Comparison of ENCODE assay signal across 7 mouse cellular contexts in the genomic region with DNA sequence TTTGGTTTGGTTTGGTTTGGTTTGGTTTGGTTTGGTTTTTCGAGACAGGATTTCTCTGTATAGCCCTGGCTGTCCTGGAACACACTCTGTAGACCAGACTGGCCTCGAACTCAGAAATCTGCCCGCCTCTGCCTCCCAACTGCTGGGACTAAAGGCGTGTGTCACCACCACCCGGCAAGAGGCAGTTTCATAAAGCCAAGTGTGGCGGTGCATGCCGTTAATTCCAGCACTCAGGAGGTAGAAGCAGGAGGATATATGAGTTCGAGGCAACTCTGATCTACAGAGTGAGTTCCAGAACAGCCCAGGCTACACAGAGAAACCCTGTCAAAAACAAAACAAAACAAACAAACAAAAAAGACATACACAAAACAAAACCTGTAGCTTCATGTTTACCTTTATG. TPM values are rescaled to one million over a fixed set of nuclear protein-coding genes. Genes with fewer than 3 reads are reported as not detected.
DNase-seq lines count a peak whose midpoint lies in the region; ATAC-seq and TF ChIP-seq lines count a peak whose summit lies in the region.
"Not testable (repeated sequence)": the region's sequence is repeated elsewhere in the genome, so short reads cannot be mapped to it uniquely, and the experiment has no call there.

No protein-coding gene starts in this region.

- H3K27me3 ChIP-seq in embryonic facial prominence, embryonic 12.5 days; forebrain, embryonic 16.5 days (replicated peaks; ENCODE audit: control insufficient read depth, insufficient read depth, low read length); heart, postnatal 0 days (ENCODE audit: control insufficient read depth, insufficient read depth, low read length); intestine, embryonic 16.5 days (replicated peaks; ENCODE audit: control insufficient read depth, insufficient read depth, low read length); limb, embryonic 14.5 days (ENCODE audit: control insufficient read depth, insufficient read depth, low read length); lung, postnatal 0 days (replicated peaks; ENCODE audit: insufficient read depth, low read length); neural tube, embryonic 13.5 days: not testable (repeated sequence)

- not testable (repeated sequence) for TF ChIP-seq POLR2A in limb, embryonic 14.5 days (IDR thresholded peaks at IDR 0.05; ENCODE audit: borderline replicate concordance, extremely low read depth, insufficient read depth, insufficient read length)

- H3K36me3 ChIP-seq in embryonic facial prominence, embryonic 12.5 days; forebrain, embryonic 16.5 days (ENCODE audit: control insufficient read depth, insufficient read depth); heart, postnatal 0 days (replicated peaks; ENCODE audit: control insufficient read depth, insufficient read depth, low read length); intestine, embryonic 16.5 days (ENCODE audit: control insufficient read depth, insufficient read depth, low read length); limb, embryonic 14.5 days (ENCODE audit: control insufficient read depth, insufficient read depth, low read length); lung, postnatal 0 days (ENCODE audit: insufficient read depth, low read length); neural tube, embryonic 13.5 days: not testable (repeated sequence)

- 88% methylated on average over 8 of the region's 8 CpGs for WGBS in embryonic facial prominence, embryonic 12.5 days
- WGBS in forebrain, embryonic 16.5 days = 91% methylated on average over 8 of the region's 8 CpGs
- WGBS in heart, postnatal 0 days = 87% methylated on average over 8 of the region's 8 CpGs
- 93% methylated on average over 8 of the region's 8 CpGs for WGBS in intestine, embryonic 16.5 days
- WGBS in limb, embryonic 14.5 days = 91% methylated on average over 8 of the region's 8 CpGs
- WGBS in lung, postnatal 0 days = 87% methylated on average over 8 of the region's 8 CpGs
- 92% methylated on average over 8 of the region's 8 CpGs for WGBS in neural tube, embryonic 13.5 days

- H3K27ac ChIP-seq in embryonic facial prominence, embryonic 12.5 days; forebrain, embryonic 16.5 days (ENCODE audit: low read length); heart, postnatal 0 days (ENCODE audit: low read depth); intestine, embryonic 16.5 days (ENCODE audit: low read length); limb, embryonic 14.5 days (replicated peaks; ENCODE audit: low read depth, low read length); lung, postnatal 0 days (ENCODE audit: low read length); neural tube, embryonic 13.5 days (replicated peaks): not testable (repeated sequence)

- not testable (repeated sequence) for H3K9ac ChIP-seq in embryonic facial prominence, embryonic 12.5 days; forebrain, embryonic 16.5 days (replicated peaks; ENCODE audit: low read depth, low read length); heart, postnatal 0 days (replicated peaks; ENCODE audit: low read depth, low read length); intestine, embryonic 16.5 days (ENCODE audit: low read depth, low read length); limb, embryonic 14.5 days (ENCODE audit: low read depth, low read length, severe bottlenecking); lung, postnatal 0 days (replicated peaks; ENCODE audit: low read depth); neural tube, embryonic 13.5 days

- H3K4me2 ChIP-seq in embryonic facial prominence, embryonic 12.5 days (replicated peaks) = peak overlapping the region; percentile 69
- H3K4me2 ChIP-seq in forebrain, embryonic 16.5 days (ENCODE audit: low read length) = peak overlapping the region; percentile 84; the same call in 1 of the 2 replicates
- H3K4me2 ChIP-seq in heart, postnatal 0 days (ENCODE audit: low read depth, low read length) = peak overlapping the region; percentile 77
- peak overlapping the region; percentile 86 for H3K4me2 ChIP-seq in intestine, embryonic 16.5 days (ENCODE audit: low read depth, low read length)
- H3K4me2 ChIP-seq in limb, embryonic 14.5 days (replicated peaks; ENCODE audit: low read depth, low read length, severe bottlenecking) = peak overlapping the region; percentile 77
- H3K4me2 ChIP-seq in lung, postnatal 0 days (replicated peaks; ENCODE audit: low read depth, low read length) = not testable (repeated sequence)
- peak overlapping the region; percentile 72 for H3K4me2 ChIP-seq in neural tube, embryonic 13.5 days

- not testable (repeated sequence) for TF ChIP-seq EP300 in heart, postnatal 0 days (IDR thresholded peaks at IDR 0.05; ENCODE audit: low read depth); lung, postnatal 0 days (IDR thresholded peaks at IDR 0.05)

- not testable (repeated sequence) for H3K9me3 ChIP-seq in embryonic facial prominence, embryonic 12.5 days; forebrain, embryonic 16.5 days (ENCODE audit: control insufficient read depth, low read length); heart, postnatal 0 days (replicated peaks; ENCODE audit: control insufficient read depth, low read length); intestine, embryonic 16.5 days (ENCODE audit: control insufficient read depth, low read length); limb, embryonic 14.5 days (ENCODE audit: control insufficient read depth, low read length); lung, postnatal 0 days (ENCODE audit: low read length); neural tube, embryonic 13.5 days

- ATAC-seq in embryonic facial prominence, embryonic 12.5 days (ENCODE audit: insufficient number of reproducible peaks, insufficient read depth, low FRiP score, low TSS enrichment); forebrain, embryonic 16.5 days; heart, postnatal 0 days (ENCODE audit: insufficient read depth, low read depth); intestine, embryonic 16.5 days; limb, embryonic 14.5 days (ENCODE audit: low FRiP score, low read depth); lung, postnatal 0 days; neural tube, embryonic 13.5 days (ENCODE audit: low read depth): not testable (repeated sequence)

- H3K4me1 ChIP-seq in embryonic facial prominence, embryonic 12.5 days; forebrain, embryonic 16.5 days (replicated peaks; ENCODE audit: control insufficient read depth, insufficient read depth, low read length); heart, postnatal 0 days (ENCODE audit: control insufficient read depth, insufficient read depth); intestine, embryonic 16.5 days (ENCODE audit: control insufficient read depth, insufficient read depth, low read length); limb, embryonic 14.5 days (ENCODE audit: control insufficient read depth, insufficient read depth, low read length); lung, postnatal 0 days (ENCODE audit: insufficient read depth, low read depth, low read length): not testable (repeated sequence)
- peaks cover 20% of the 10 kb centered on the region for H3K4me1 ChIP-seq in neural tube, embryonic 13.5 days (replicated peaks)

- TF ChIP-seq CTCF in heart, postnatal 0 days (IDR thresholded peaks at IDR 0.05; ENCODE audit: low read depth); lung, postnatal 0 days (IDR thresholded peaks at IDR 0.05): not testable (repeated sequence)

- H3K4me3 ChIP-seq in embryonic facial prominence, embryonic 12.5 days; forebrain, embryonic 16.5 days (replicated peaks; ENCODE audit: low read length); heart, postnatal 0 days (ENCODE audit: low read depth, low read length); limb, embryonic 14.5 days (replicated peaks; ENCODE audit: low read length); neural tube, embryonic 13.5 days: not testable (repeated sequence)
- H3K4me3 ChIP-seq in intestine, embryonic 16.5 days (ENCODE audit: low read length) = peak overlapping the region; percentile 70; the same call in 1 of the 2 replicates
- H3K4me3 ChIP-seq in lung, postnatal 0 days (ENCODE audit: low read depth, low read length) = 0 out of 2 replicates have a peak overlapping the region, but pooled peaks have one; percentile 60

- DNase-seq in heart, postnatal 0 days (ENCODE audit: low spot score); limb, embryonic 14.5 days (ENCODE audit: low spot score): not testable (repeated sequence)
- DNase-seq in lung, postnatal 0 days (ENCODE audit: low spot score) = peak; percentile 3

RNA-seq across cellular contexts. Expression of a gene that starts 1.0 kb away (rescaled TPM):
- 4.2 and 4.8 TPM in 2 replicates for polyA plus RNA-seq in embryonic facial prominence, embryonic 12.5 days (2016; fragmentation: Nextera tagmentation; extraction: Ambion mirVana)
- polyA plus RNA-seq in forebrain, embryonic 16.5 days (2015; fragmentation: Nextera tagmentation; extraction: Ambion mirVana) = 1.3 and 1.6 TPM in 2 replicates
- total RNA-seq in heart, postnatal 0 days (2014; rRNA removed; ENCODE audit: low replicate concordance) = 5.3 and 6.8 TPM in 2 replicates
- 1.7 and 1.9 TPM in 2 replicates for polyA plus RNA-seq in heart, postnatal 0 days (2015; fragmentation: Nextera tagmentation; extraction: Ambion mirVana)
- polyA plus RNA-seq in intestine, embryonic 16.5 days (2015; fragmentation: Nextera tagmentation; extraction: Ambion mirVana) = 8.8 and 10.2 TPM in 2 replicates
- polyA plus RNA-seq in limb, embryonic 14.5 days (2012; rRNA removed) = 9.2 and 10.0 TPM in 2 replicates
- 5.0 and 5.3 TPM in 2 replicates for polyA plus RNA-seq in limb, embryonic 14.5 days (2014; fragmentation: Nextera tagmentation; extraction: Ambion mirVana)
- polyA plus RNA-seq in lung, postnatal 0 days (2015; fragmentation: Nextera tagmentation; extraction: Ambion mirVana) = 16.0 and 21.5 TPM in 2 replicates
- 1.7 and 2.2 TPM in 2 replicates for polyA plus RNA-seq in neural tube, embryonic 13.5 days (2015; fragmentation: Nextera tagmentation; extraction: Ambion mirVana)

RNA-seq across cellular contexts. Expression of a gene that starts 57.4 kb away (rescaled TPM):
- 0.83 and 1.2 TPM in 2 replicates for polyA plus RNA-seq in embryonic facial prominence, embryonic 12.5 days (2016; fragmentation: Nextera tagmentation; extraction: Ambion mirVana)
- polyA plus RNA-seq in forebrain, embryonic 16.5 days (2015; fragmentation: Nextera tagmentation; extraction: Ambion mirVana) = 1.7 and 2.1 TPM in 2 replicates
- total RNA-seq in heart, postnatal 0 days (2014; rRNA removed; ENCODE audit: low replicate concordance) = 0.08 TPM in 1 of 2 replicates, not detected in the other
- polyA plus RNA-seq in heart, postnatal 0 days (2015; fragmentation: Nextera tagmentation; extraction: Ambion mirVana) = 0.20 and 0.21 TPM in 2 replicates
- 1.5 and 1.7 TPM in 2 replicates for polyA plus RNA-seq in intestine, embryonic 16.5 days (2015; fragmentation: Nextera tagmentation; extraction: Ambion mirVana)
- polyA plus RNA-seq in limb, embryonic 14.5 days (2012; rRNA removed) = 1.2 and 1.3 TPM in 2 replicates
- 0.55 TPM in 2 replicates for polyA plus RNA-seq in limb, embryonic 14.5 days (2014; fragmentation: Nextera tagmentation; extraction: Ambion mirVana)
- 0.47 and 0.71 TPM in 2 replicates for polyA plus RNA-seq in lung, postnatal 0 days (2015; fragmentation: Nextera tagmentation; extraction: Ambion mirVana)
- 1.0 and 1.4 TPM in 2 replicates for polyA plus RNA-seq in neural tube, embryonic 13.5 days (2015; fragmentation: Nextera tagmentation; extraction: Ambion mirVana)
